Comparison of ENCODE assay signal across 8 mouse cellular contexts in the genomic region with DNA sequence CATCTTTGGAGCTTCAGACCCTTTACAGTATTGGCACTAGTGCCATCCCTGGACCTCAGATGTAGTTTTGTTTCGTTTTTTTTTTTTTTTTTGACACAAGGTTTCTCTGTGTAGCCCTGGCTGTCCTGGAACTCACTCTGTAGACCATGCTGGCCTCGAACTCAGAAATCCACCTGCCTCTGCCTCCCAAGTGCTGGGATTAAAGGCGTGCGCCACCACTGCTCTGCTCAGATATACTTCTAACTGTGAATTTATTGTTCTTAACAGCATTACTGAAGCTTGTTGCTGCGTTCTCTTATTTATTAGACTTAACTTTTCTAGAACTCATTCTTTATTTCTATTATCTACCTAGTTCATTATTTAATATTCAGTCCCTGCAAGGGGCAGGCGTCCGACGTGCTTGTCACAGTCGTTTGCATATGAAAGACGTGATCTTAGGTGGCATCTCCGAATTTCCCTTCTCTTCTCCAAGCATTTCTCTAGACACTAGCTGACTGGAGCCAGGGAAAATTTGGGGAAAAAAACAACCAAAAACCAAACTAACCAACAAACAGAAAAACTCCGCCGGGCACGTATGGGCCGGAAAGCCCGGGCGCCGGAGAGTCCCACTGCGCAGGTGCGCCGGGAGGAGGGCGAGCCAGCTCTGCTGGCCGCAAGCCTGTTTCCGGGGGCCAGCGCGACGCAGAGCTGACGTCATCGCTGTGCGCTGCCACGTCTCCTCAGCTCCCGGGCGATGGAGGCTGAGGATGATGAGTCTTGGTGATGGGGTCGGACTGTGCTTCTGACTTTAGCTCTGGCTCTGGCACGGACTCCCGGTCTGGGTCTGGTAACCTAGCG. TPM values are rescaled to one million over a fixed set of nuclear protein-coding genes. Genes with fewer than 3 reads are reported as not detected.
DNase-seq lines count a peak whose midpoint lies in the region; ATAC-seq lines count a peak whose summit lies in the region.

No protein-coding gene starts in this region.

- peak overlapping the region; percentile 76 to 84 for H3K27ac ChIP-seq in heart, embryonic 14.5 days (replicated peaks in 1 of 2; ENCODE audit: control insufficient read depth in 1 of 2, insufficient read depth in 1 of 2, low read depth in 2 of 2, low read length in 2 of 2)
- peak overlapping the region; percentile 72 for H3K27ac ChIP-seq in liver, embryonic 13.5 days
- peak overlapping the region; percentile 70 for H3K27ac ChIP-seq in stomach, embryonic 16.5 days (ENCODE audit: low read length)

- peaks cover 2 to 9% of the 10 kb centered on the region in 2 experiments; a peak in 2 of 4 replicates for H3K4me1 ChIP-seq in heart, embryonic 14.5 days (ENCODE audit: control insufficient read depth in 2 of 2, insufficient read depth in 2 of 2, low read length in 2 of 2)
- H3K4me1 ChIP-seq in liver, embryonic 13.5 days (replicated peaks) = peaks cover 20% of the 10 kb centered on the region
- peaks cover 7% of the 10 kb centered on the region; the same call in 1 of the 2 replicates for H3K4me1 ChIP-seq in stomach, embryonic 16.5 days (ENCODE audit: control insufficient read depth, insufficient read depth, low read length)

- no peaks in the 10 kb centered on the region for H3K9me3 ChIP-seq in heart, embryonic 14.5 days (ENCODE audit: control insufficient read depth, low read length)
- no peaks in the 10 kb centered on the region for H3K9me3 ChIP-seq in liver, embryonic 13.5 days (replicated peaks)
- H3K9me3 ChIP-seq in stomach, embryonic 16.5 days (replicated peaks; ENCODE audit: control insufficient read depth, low read length) = no peaks in the 10 kb centered on the region

- peak overlapping the region; percentile 88 for H3K9ac ChIP-seq in heart, embryonic 14.5 days (ENCODE audit: low read length)
- peak overlapping the region; percentile 81 for H3K9ac ChIP-seq in liver, embryonic 13.5 days
- H3K9ac ChIP-seq in stomach, embryonic 16.5 days (ENCODE audit: low read length) = peak overlapping the region; percentile 93

- no peaks in the 10 kb centered on the region; the same call in 1 of the 2 replicates for H3K27me3 ChIP-seq in heart, embryonic 14.5 days (ENCODE audit: control insufficient read depth, insufficient read depth, low read length)
- H3K27me3 ChIP-seq in liver, embryonic 13.5 days = peaks cover 13% of the 10 kb centered on the region
- H3K27me3 ChIP-seq in stomach, embryonic 16.5 days (ENCODE audit: control insufficient read depth, insufficient read depth, low read length) = 0 out of 2 replicates have a peak, but pooled peaks cover 5% of the 10 kb centered on the region

- DNase-seq in CD4-positive helper T cell, adult 2 months (ENCODE audit: low read depth, low spot score) = peak; percentile 96
- DNase-seq in brain, embryonic 18.5 days (ENCODE audit: low read depth, low spot score) = peak; percentile 85
- DNase-seq in kidney, postnatal 14 days = peak; percentile 97
- DNase-seq in liver, embryonic 13.5 days = peak; percentile 89
- peak; percentile 94 for DNase-seq in neural tube, embryonic 10.5 days (ENCODE audit: extremely low spot score, low spot score)

- ATAC-seq in erythroid progenitor cell, adult 5-6 weeks (replicated peaks; ENCODE audit: low FRiP score, poor library complexity, severe bottlenecking) = peak; percentile 97
- ATAC-seq in heart, embryonic 14.5 days (ENCODE audit: insufficient number of reproducible peaks, insufficient read depth, low FRiP score, low read depth) = peak; percentile 92
- ATAC-seq in liver, embryonic 13.5 days (ENCODE audit: low read depth) = peak; percentile 97
- peak; percentile 95 for ATAC-seq in stomach, embryonic 16.5 days (ENCODE audit: insufficient read depth, low FRiP score)

- H3K4me3 ChIP-seq in heart, embryonic 14.5 days (ENCODE audit: control insufficient read depth in 1 of 2, insufficient read depth in 1 of 2, low read depth in 1 of 2, low read length in 2 of 2) = peak overlapping the region; percentile 92 to 94
- H3K4me3 ChIP-seq in liver, embryonic 13.5 days (replicated peaks) = peak overlapping the region; percentile 74
- H3K4me3 ChIP-seq in stomach, embryonic 16.5 days (replicated peaks; ENCODE audit: low read length) = peak overlapping the region; percentile 74

- WGBS in heart, embryonic 14.5 days = 6% methylated on average over 37 of the region's 37 CpGs
- 6% methylated on average over 37 of the region's 37 CpGs for WGBS in liver, embryonic 13.5 days (ENCODE audit: insufficient replicate concordance)
- 6% methylated on average over 37 of the region's 37 CpGs for WGBS in stomach, embryonic 16.5 days

- peaks cover 23% of the 10 kb centered on the region for H3K36me3 ChIP-seq in heart, embryonic 14.5 days (ENCODE audit: control insufficient read depth, insufficient read depth, low read length)
- peaks cover 25% of the 10 kb centered on the region for H3K36me3 ChIP-seq in liver, embryonic 13.5 days
- 0 out of 2 replicates have a peak, but pooled peaks cover 4% of the 10 kb centered on the region for H3K36me3 ChIP-seq in stomach, embryonic 16.5 days (ENCODE audit: control insufficient read depth, insufficient read depth, low read length)

- H3K4me2 ChIP-seq in heart, embryonic 14.5 days (ENCODE audit: low read length) = peak overlapping the region; percentile 82
- H3K4me2 ChIP-seq in liver, embryonic 13.5 days = peak overlapping the region; percentile 74
- H3K4me2 ChIP-seq in stomach, embryonic 16.5 days (ENCODE audit: low read depth, low read length) = peak overlapping the region; percentile 73

RNA-seq across cellular contexts. Expression of a gene that starts 3.9 kb away (rescaled TPM):
- total RNA-seq in erythroid progenitor cell, adult 5-6 weeks (2015; ENCODE audit: low replicate concordance) = 28.5 and 33.9 TPM in 2 replicates
- total RNA-seq in erythroid progenitor cell, adult 5-6 weeks (2017; ENCODE audit: low replicate concordance) = 5.3 and 16.8 TPM in 2 replicates
- polyA plus RNA-seq in heart, embryonic 14.5 days (2014; fragmentation: Nextera tagmentation; extraction: Ambion mirVana) = 52.7 and 63.8 TPM in 2 replicates
- 33.8 and 37.1 TPM in 2 replicates for polyA plus RNA-seq in liver, embryonic 13.5 days (2015; fragmentation: Nextera tagmentation; extraction: Ambion mirVana)
- polyA plus RNA-seq in stomach, embryonic 16.5 days (2015; fragmentation: Nextera tagmentation; extraction: Ambion mirVana) = 106 and 110 TPM in 2 replicates

RNA-seq across cellular contexts. Expression of a gene that starts 12.3 kb away (rescaled TPM):
- 2.9 and 10.8 TPM in 2 replicates for total RNA-seq in erythroid progenitor cell, adult 5-6 weeks (2015; ENCODE audit: low replicate concordance)
- total RNA-seq in erythroid progenitor cell, adult 5-6 weeks (2017; ENCODE audit: low replicate concordance) = 5.3 TPM in 1 of 2 replicates, not detected in the other
- 29.1 and 30.4 TPM in 2 replicates for polyA plus RNA-seq in heart, embryonic 14.5 days (2014; fragmentation: Nextera tagmentation; extraction: Ambion mirVana)
- 11.7 and 13.1 TPM in 2 replicates for polyA plus RNA-seq in liver, embryonic 13.5 days (2015; fragmentation: Nextera tagmentation; extraction: Ambion mirVana)
- polyA plus RNA-seq in stomach, embryonic 16.5 days (2015; fragmentation: Nextera tagmentation; extraction: Ambion mirVana) = 43.3 and 44.4 TPM in 2 replicates

RNA-seq across cellular contexts. Expression of a gene that starts 39.9 kb away (rescaled TPM):
- total RNA-seq in erythroid progenitor cell, adult 5-6 weeks (2015; ENCODE audit: low replicate concordance) = 4.0 and 7.5 TPM in 2 replicates
- total RNA-seq in erythroid progenitor cell, adult 5-6 weeks (2017; ENCODE audit: low replicate concordance) = 5.5 and 14.8 TPM in 2 replicates
- polyA plus RNA-seq in heart, embryonic 14.5 days (2014; fragmentation: Nextera tagmentation; extraction: Ambion mirVana) = 34.4 and 35.8 TPM in 2 replicates
- polyA plus RNA-seq in liver, embryonic 13.5 days (2015; fragmentation: Nextera tagmentation; extraction: Ambion mirVana) = 18.1 and 18.9 TPM in 2 replicates
- 23.1 and 25.8 TPM in 2 replicates for polyA plus RNA-seq in stomach, embryonic 16.5 days (2015; fragmentation: Nextera tagmentation; extraction: Ambion mirVana)

Comparison
In these comparisons a context has a peak if more than half of its experiments do, and no peak if none do; other contexts are left out.
1. Peak in every context shown above with its lines: DNase-seq, ATAC-seq, H3K4me3 ChIP-seq and H3K27ac ChIP-seq.